In genomic region chr2:84662866-84663265, GRCm38 (mm10) we compare ENCODE assay signal across 10 mouse cellular contexts. TPM values are rescaled to one million over a fixed set of nuclear protein-coding genes. Genes with fewer than 3 reads are reported as not detected.
DNase-seq lines count a peak whose midpoint lies in the region; ATAC-seq and TF ChIP-seq lines count a peak whose summit lies in the region.
"Had no signal": no experiment of that assay in that cellular context is flagged by ENCODE, and none has a peak within 500 bp of the region (broad histone marks: within the 10 kb centered on the region; RNA-seq: fewer than 3 reads in every experiment).

No protein-coding gene starts in this region.

- peak; percentile 55 to 75 for DNase-seq in adrenal gland, adult (ENCODE audit: inconsistent age in 2 of 2, low spot score in 1 of 2)
- no peak for DNase-seq in adrenal gland, adult 8-10 months
- peak; percentile 51 for DNase-seq in left cerebral cortex, postnatal 4 days
- DNase-seq in left cerebral cortex, adult 9 months (ENCODE audit: low spot score in 2 of 2) = no peak
- peak; percentile 71 for DNase-seq in brain, embryonic 14.5 days (ENCODE audit: low read depth)
- peak; percentile 58 to 70 for DNase-seq in kidney, postnatal 4 days
- DNase-seq in retina, postnatal 7 days (ENCODE audit: low read depth, low spot score) = peak; percentile 32

- TF ChIP-seq POLR2A in brain, embryonic 14.5 days (IDR thresholded peaks at IDR 0.05; ENCODE audit: borderline replicate concordance, extremely low read depth, insufficient read depth, insufficient read length, poor library complexity, severe bottlenecking) = no peak

- no peak; the same call in 1 of the 2 replicates for ATAC-seq in monocyte, adult 5-6 weeks (replicated peaks; ENCODE audit: insufficient number of reproducible peaks, low FRiP score, low TSS enrichment, poor library complexity, severe bottlenecking)

- peak; percentile 41; the same call in 1 of the 2 replicates for TF ChIP-seq CTCF in brain, embryonic 14.5 days (IDR thresholded peaks at IDR 0.05; ENCODE audit: borderline replicate concordance, extremely low read depth, insufficient read depth, insufficient read length)

- intact Hi-C loops in left cerebral cortex, postnatal 4 days (cut with DNase I) = loop anchor here (5.0 kb wide), 2 partner anchors 46 to 206 kb away; no protein-coding TSS in a partner anchor

RNA-seq across cellular contexts. Expression of gene Btbd18, which starts 4.0 kb away (rescaled TPM):
- under 1 TPM in 2 of 4 experiments, not detected in 2; 0.10 to 0.12 TPM for total RNA-seq in adrenal gland, adult 8-10 months (2022)
- not detected for total RNA-seq in left cerebral cortex, postnatal 4 days (2021)
- not detected in 2 replicates for polyA plus RNA-seq in brain, embryonic 14.5 days (2012; rRNA removed)
- total RNA-seq in monocyte, adult 5-6 weeks (2017) = not detected in 3 replicates

RNA-seq across cellular contexts. Expression of gene Selenoh, which starts 7.7 kb away (rescaled TPM):
- total RNA-seq in adrenal gland, adult 8-10 months (2022) = 10 to 100 TPM; 31.8 to 49.5 (median 35.8) TPM
- total RNA-seq in left cerebral cortex, postnatal 4 days (2021) = 100 to 1,000 TPM in 1 of 2 experiments, 10 to 100 TPM in 1; 96.5 to 104 TPM
- 193 and 319 TPM in 2 replicates for polyA plus RNA-seq in brain, embryonic 14.5 days (2012; rRNA removed)
- total RNA-seq in monocyte, adult 5-6 weeks (2017) = 34.9 to 47.7 TPM (median 37.5 TPM) in 3 replicates

RNA-seq across cellular contexts. Expression of gene Ctnnd1, which starts 12.3 kb away (rescaled TPM):
- total RNA-seq in adrenal gland, adult 8-10 months (2022) = 100 to 1,000 TPM; 125 to 161 (median 155) TPM
- 10 to 100 TPM; 70.4 to 88.0 TPM for total RNA-seq in left cerebral cortex, postnatal 4 days (2021)
- 78.6 and 86.7 TPM in 2 replicates for polyA plus RNA-seq in brain, embryonic 14.5 days (2012; rRNA removed)
- total RNA-seq in monocyte, adult 5-6 weeks (2017) = 7.9 to 20.7 TPM (median 8.5 TPM) in 3 replicates

RNA-seq across cellular contexts. Expression of gene Gm28635, which starts 15.0 kb away (rescaled TPM):
- not detected for total RNA-seq in adrenal gland, adult 8-10 months (2022)
- 10 to 100 TPM; 11.7 to 13.7 TPM for total RNA-seq in left cerebral cortex, postnatal 4 days (2021)
- 0.03 TPM in 1 of 2 replicates, not detected in the other for polyA plus RNA-seq in brain, embryonic 14.5 days (2012; rRNA removed)
- 4.1 TPM in 1 of 3 replicates, not detected in the others for total RNA-seq in monocyte, adult 5-6 weeks (2017)
- polyA plus RNA-seq: C2C12; heart, embryonic 14.5 days had no signal

RNA-seq across cellular contexts. Expression of gene Med19, which starts 15.3 kb away (rescaled TPM):
- total RNA-seq in adrenal gland, adult 8-10 months (2022) = 10 to 100 TPM; 21.1 to 30.7 (median 26.0) TPM
- 10 to 100 TPM; 42.5 to 45.3 TPM for total RNA-seq in left cerebral cortex, postnatal 4 days (2021)
- polyA plus RNA-seq in brain, embryonic 14.5 days (2012; rRNA removed) = 33.6 and 40.1 TPM in 2 replicates
- total RNA-seq in monocyte, adult 5-6 weeks (2017) = 10.5 to 19.9 TPM (median 11.5 TPM) in 3 replicates

Comparison
In these comparisons a context has a peak if more than half of its experiments do, and no peak if none do; other contexts are left out.
1. DNase-seq: peak in adrenal gland, adult (2 of 2), left cerebral cortex, postnatal 4 days (single experiment), brain, embryonic 14.5 days (single experiment), kidney, postnatal 4 days (2 of 2) and retina, postnatal 7 days (single experiment); none in adrenal gland, adult 8-10 months (single experiment) and left cerebral cortex, adult 9 months (0 of 2).